Mouse (Mus musculus) G1E-ER4 (cell line): Measurements from ENCODE around the gene Gm21394. TPM values are rescaled to one million over a fixed set of nuclear protein-coding genes. Genes with fewer than 3 reads are reported as not detected.
"Not testable (repeated sequence)": the region's sequence is repeated elsewhere in the genome, so short reads cannot be mapped to it uniquely, and the experiment has no call there.

Experiments used
- GATA1 ChIP-seq: IDR thresholded peaks from one replicate; pipeline ENCODE4 v1.8.0; 2012; ENCODE audit warnings: low read length, inconsistent platforms
- polyA plus RNA-seq: library from polyadenylated mRNA; stranded (reverse); fragments of >175 nt; gene quantifications from 2 replicates; pipeline ENCODE4 v1.2.3, GENCODE M21; 2012

Gm21394 gene
- polyA plus RNA-seq: not detected in 2 replicates

DNA sequence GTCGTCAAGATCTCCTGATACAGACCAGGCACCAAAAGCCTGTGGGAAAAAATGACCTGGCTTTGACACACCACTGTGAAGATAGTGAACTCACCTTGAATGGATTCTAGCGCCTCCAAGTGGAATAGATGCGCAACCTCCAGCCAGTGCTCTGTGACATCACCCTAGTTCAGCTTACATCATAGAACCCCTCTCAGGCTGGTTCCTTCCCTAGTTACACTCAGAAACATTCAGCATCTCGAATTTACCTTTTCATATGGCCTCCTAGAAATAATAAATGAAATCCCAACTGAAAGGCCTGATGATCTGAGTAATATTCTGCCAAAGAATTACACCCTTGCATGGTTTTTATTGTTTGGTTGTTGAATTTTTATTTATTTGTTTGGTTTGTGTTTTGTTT, at the start of gene Gm21394:
Gene Gm21394 (minus strand): TSS at position 101 of the 400 bp plus-strand sequence.
- not testable (repeated sequence) for TF ChIP-seq GATA1

Other genes with a start within 250 kb of the Gm21394 start
- not detected in 2 replicates for gene Gm21409, start 181.8 kb upstream of the Gm21394 start, polyA plus RNA-seq